13 mouse cellular contexts compared by ENCODE assay signal in the genomic region with DNA sequence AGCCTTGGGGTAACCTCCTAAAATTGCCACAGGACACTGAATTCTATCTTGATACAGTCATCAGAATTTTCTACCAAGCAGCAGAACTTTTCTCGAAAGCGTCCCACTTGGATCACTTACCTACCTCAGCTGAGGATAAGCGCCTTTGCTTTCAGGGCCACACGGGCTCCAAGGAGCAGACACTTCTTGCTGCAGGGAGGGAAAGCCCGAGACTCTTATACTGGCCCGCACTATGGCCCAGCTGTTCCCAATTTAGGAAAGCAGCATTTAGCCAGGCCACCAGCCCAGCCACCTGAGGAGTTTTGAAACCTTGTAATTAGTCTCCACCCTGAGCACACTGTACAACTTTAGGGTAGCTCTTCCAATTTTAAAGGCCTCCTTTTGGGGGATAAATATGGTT.
"Had no signal": no experiment of that assay in that cellular context is flagged by ENCODE, and none has a peak within 500 bp of the region (broad histone marks: within the 10 kb centered on the region; RNA-seq: fewer than 3 reads in every experiment).

No protein-coding gene starts in this region.

- H3K4me2 ChIP-seq: liver, embryonic 13.5 days; lung, embryonic 15.5 days; midbrain, embryonic 12.5 days had no signal

- H3K9me3 ChIP-seq: liver, embryonic 13.5 days; lung, embryonic 15.5 days; midbrain, embryonic 12.5 days had no signal

- H3K27ac ChIP-seq: kidney, postnatal 0 days; layer of hippocampus, adult 2 months; liver, embryonic 13.5 days; lung, embryonic 15.5 days; midbrain, embryonic 12.5 days had no signal

- H3K4me1 ChIP-seq: liver, embryonic 13.5 days; midbrain, embryonic 12.5 days had no signal

- H3K27me3 ChIP-seq: liver, embryonic 13.5 days; lung, embryonic 15.5 days; midbrain, embryonic 12.5 days had no signal

- H3K9ac ChIP-seq: liver, embryonic 13.5 days; liver, postnatal 0 days; lung, embryonic 15.5 days; midbrain, embryonic 12.5 days had no signal

- DNase-seq: kidney, adult 9 months; kidney, postnatal 4 days; liver; liver, embryonic 13.5 days; liver, postnatal 0 days; lung, postnatal 14 days; right cerebral cortex, postnatal 14 days; thymus, adult 18-20 months; thymus, postnatal 14 days had no signal

- ATAC-seq: liver, postnatal 0 days had no signal

- H3K36me3 ChIP-seq: liver, embryonic 13.5 days; lung, embryonic 15.5 days; midbrain, embryonic 12.5 days had no signal

- H3K4me3 ChIP-seq: layer of hippocampus, adult 2 months; liver, embryonic 13.5 days; lung, embryonic 15.5 days; midbrain, embryonic 12.5 days had no signal
